Mouse (Mus musculus): ENCODE results near the gene Olfr530. TPM values are rescaled to one million over a fixed set of nuclear protein-coding genes. Genes with fewer than 3 reads are reported as not detected.

Olfr530 gene
- not detected in 2 replicates for polyA plus RNA-seq (2012; rRNA removed; ENCODE audit: low replicate concordance)

GRCm38 (mm10) chr7:140376231-140376630 is at the start of gene Olfr530:
TSS of gene Olfr530 (minus strand) at chr7:140376331.

GRCm38 (mm10) chr7:140421539-140421938 is 45.4 kb upstream of the Olfr530 start, which contains the start of gene Olfr532:
TSS of gene Olfr532 (minus strand) at chr7:140421639.

GRCm38 (mm10) chr7:140402818-140403217 is 26.7 kb upstream of the Olfr530 start, which contains the start of gene Olfr531:
TSS of gene Olfr531 (minus strand) at chr7:140402918.

GRCm38 (mm10) chr7:140361571-140361970 is 14.6 kb downstream of the Olfr530 start, which contains the start of gene Olfr60:
TSS of gene Olfr60 (minus strand) at chr7:140361671.

GRCm38 (mm10) chr7:140333717-140334116 is 42.4 kb downstream of the Olfr530 start, which contains the start of gene Olfr527:
TSS of gene Olfr527 (plus strand) at chr7:140334017.

Other genes with a start within 250 kb of the Olfr530 start
- gene Mtg1, start 238.8 kb downstream of the Olfr530 start, polyA plus RNA-seq (2012; rRNA removed; ENCODE audit: low replicate concordance) = 30.3 and 50.3 TPM in 2 replicates
- gene Sprn, start 221.5 kb downstream of the Olfr530 start, polyA plus RNA-seq (2012; rRNA removed; ENCODE audit: low replicate concordance) = 0.89 and 2.7 TPM in 2 replicates
- not detected in 2 replicates for gene Olfr522, start 211.6 kb downstream of the Olfr530 start, polyA plus RNA-seq (2012; rRNA removed; ENCODE audit: low replicate concordance)
- not detected in 2 replicates for gene Olfr523, start 203.1 kb downstream of the Olfr530 start, polyA plus RNA-seq (2012; rRNA removed; ENCODE audit: low replicate concordance)
- not detected in 2 replicates for gene Olfr524, start 170.4 kb downstream of the Olfr530 start, polyA plus RNA-seq (2012; rRNA removed; ENCODE audit: low replicate concordance)
- 0.36 and 1.7 TPM in 2 replicates for gene Cd163l1, start 158.1 kb downstream of the Olfr530 start, polyA plus RNA-seq (2012; rRNA removed; ENCODE audit: low replicate concordance)
- 0.04 and 0.13 TPM in 2 replicates for gene 5830411N06Rik, start 129.0 kb downstream of the Olfr530 start, polyA plus RNA-seq (2012; rRNA removed; ENCODE audit: low replicate concordance)
- not detected in 2 replicates for gene Olfr525, start 55.5 kb downstream of the Olfr530 start, polyA plus RNA-seq (2012; rRNA removed; ENCODE audit: low replicate concordance)
- not detected in 2 replicates for gene Olfr527, start 42.3 kb downstream of the Olfr530 start, polyA plus RNA-seq (2012; rRNA removed; ENCODE audit: low replicate concordance)
- gene Olfr60, start 14.7 kb downstream of the Olfr530 start, polyA plus RNA-seq (2012; rRNA removed; ENCODE audit: low replicate concordance) = 0.13 and 0.27 TPM in 2 replicates
- not detected in 2 replicates for gene Olfr531, start 26.6 kb upstream of the Olfr530 start, polyA plus RNA-seq (2012; rRNA removed; ENCODE audit: low replicate concordance)
- not detected in 2 replicates for gene Olfr532, start 45.3 kb upstream of the Olfr530 start, polyA plus RNA-seq (2012; rRNA removed; ENCODE audit: low replicate concordance)
- gene Olfr533, start 87.0 kb upstream of the Olfr530 start, polyA plus RNA-seq (2012; rRNA removed; ENCODE audit: low replicate concordance) = not detected in 2 replicates
- gene Olfr535, start 107.9 kb upstream of the Olfr530 start, polyA plus RNA-seq (2012; rRNA removed; ENCODE audit: low replicate concordance) = not detected in 2 replicates
- gene Olfr536, start 131.1 kb upstream of the Olfr530 start, polyA plus RNA-seq (2012; rRNA removed; ENCODE audit: low replicate concordance) = not detected in 2 replicates
- not detected in 2 replicates for gene Olfr538, start 191.6 kb upstream of the Olfr530 start, polyA plus RNA-seq (2012; rRNA removed; ENCODE audit: low replicate concordance)
- not detected in 2 replicates for gene Olfr46, start 224.9 kb upstream of the Olfr530 start, polyA plus RNA-seq (2012; rRNA removed; ENCODE audit: low replicate concordance)